Mouse (Mus musculus) testis, adult 2 months (tissue): Measurements from ENCODE around the gene Arpc3.
"Not testable (repeated sequence)": the region's sequence is repeated elsewhere in the genome, so short reads cannot be mapped to it uniquely, and the experiment has no call there.

Experiments used
- CTCF ChIP-seq: fragments of 200-500 bp; IDR thresholded peaks from 2 replicates; pipeline ENCODE4 v1.5.1; 2012; ENCODE audit warnings: low read depth, mild to moderate bottlenecking, inconsistent platforms, low read length, moderate library complexity; ENCODE audit not compliant: control insufficient read depth, insufficient read depth, insufficient replicate concordance
- POLR2A ChIP-seq: fragments of 200-500 bp; IDR thresholded peaks from 2 replicates; pipeline ENCODE4 v1.6.1; 2012; ENCODE audit warnings: low read depth, mild to moderate bottlenecking, inconsistent platforms, low read length, moderate library complexity; ENCODE audit not compliant: control insufficient read depth

- not testable (repeated sequence) for TF ChIP-seq CTCF, POLR2A
Observed at GRCm38 (mm10) chr5:122420676-122421075, 29.0 kb downstream of the Arpc3 start.
